Mouse (Mus musculus): ENCODE data around the gene Elmo2. TPM values are rescaled to one million over a fixed set of nuclear protein-coding genes. Genes with fewer than 3 reads are reported as not detected.

Elmo2 gene
- polyA plus RNA-seq, 1 experiment from 2014 or later, result 77.4 TPM

- ATAC-seq (ENCODE audit: insufficient number of reproducible peaks, low FRiP score, low TSS enrichment, low read depth), result no peak
- Histone ChIP-seq H3K9me3 (no peaks in the 10 kb centered on the region), H3K36me3 (no peaks in the 10 kb centered on the region; the same call in 1 of the 2 replicates), H3K4me1 (peaks cover 76% of the 10 kb centered on the region), H3K27ac (no peak overlapping the region), H3K9ac (no peak overlapping the region), H3K4me3 (no peak overlapping the region), H3K4me2 (no peak overlapping the region), H3K27me3 (no peaks in the 10 kb centered on the region)
- 83% methylated on average over 22 of the region's 22 CpGs for WGBS
Observed at GRCm38 (mm10) chr2:165321981-165322735, 4.1 kb downstream of the Elmo2 start.

- no peak overlapping the region for H3K4me3 ChIP-seq
- H3K27ac ChIP-seq, result peak overlapping the region; percentile 67
- no peak overlapping the region for H3K9ac ChIP-seq
- H3K4me1 ChIP-seq, result peaks cover 79% of the 10 kb centered on the region
- H3K9me3 ChIP-seq, result no peaks in the 10 kb centered on the region
- no peak for ATAC-seq (ENCODE audit: insufficient number of reproducible peaks, low FRiP score, low TSS enrichment, low read depth)
- 68% methylated on average over 8 of the region's 8 CpGs for WGBS
- peaks cover under 1% of the 10 kb centered on the region; the same call in 1 of the 2 replicates for H3K36me3 ChIP-seq
- no peak overlapping the region for H3K4me2 ChIP-seq
- H3K27me3 ChIP-seq, result no peaks in the 10 kb centered on the region
Observed at GRCm38 (mm10) chr2:165321381-165321888, 4.8 kb downstream of the Elmo2 start.

- Histone ChIP-seq H3K9me3 (no peaks in the 10 kb centered on the region), H3K4me2 (no peak overlapping the region), H3K36me3 (peaks cover 9% of the 10 kb centered on the region; the same call in 1 of the 2 replicates), H3K27ac (peak overlapping the region; percentile 67), H3K4me3 (no peak overlapping the region), H3K9ac (no peak overlapping the region), H3K27me3 (no peaks in the 10 kb centered on the region), H3K4me1 (peaks cover 78% of the 10 kb centered on the region)
- no peak for ATAC-seq (ENCODE audit: insufficient number of reproducible peaks, low FRiP score, low TSS enrichment, low read depth)
- 57% methylated on average over 12 of the region's 12 CpGs for WGBS
Observed at GRCm38 (mm10) chr2:165320531-165321150, 5.6 kb downstream of the Elmo2 start.

- peaks cover 67% of the 10 kb centered on the region for H3K4me1 ChIP-seq
- no peak overlapping the region for H3K4me3 ChIP-seq
- H3K9me3 ChIP-seq, result no peaks in the 10 kb centered on the region
- H3K27ac ChIP-seq, result no peak overlapping the region
- ATAC-seq (ENCODE audit: insufficient number of reproducible peaks, low FRiP score, low TSS enrichment, low read depth), result no peak
- no peaks in the 10 kb centered on the region for H3K27me3 ChIP-seq
- no peak overlapping the region for H3K9ac ChIP-seq
- H3K36me3 ChIP-seq, result peaks cover 20% of the 10 kb centered on the region
- WGBS, result 73% methylated on average over 4 of the region's 4 CpGs
- H3K4me2 ChIP-seq, result no peak overlapping the region
Observed at GRCm38 (mm10) chr2:165319503-165319902, 6.8 kb downstream of the Elmo2 start.

- H3K9me3 ChIP-seq, result no peaks in the 10 kb centered on the region
- H3K27ac ChIP-seq, result no peak overlapping the region
- H3K36me3 ChIP-seq, result peaks cover 26% of the 10 kb centered on the region
- ATAC-seq (ENCODE audit: insufficient number of reproducible peaks, low FRiP score, low TSS enrichment, low read depth), result no peak
- H3K27me3 ChIP-seq, result no peaks in the 10 kb centered on the region
- 80% methylated on average over 7 of the region's 7 CpGs for WGBS
- H3K4me3 ChIP-seq, result no peak overlapping the region
- H3K4me1 ChIP-seq, result peaks cover 61% of the 10 kb centered on the region
- no peak overlapping the region for H3K4me2 ChIP-seq
- no peak overlapping the region for H3K9ac ChIP-seq
Observed at GRCm38 (mm10) chr2:165318941-165319340, 7.3 kb downstream of the Elmo2 start.

- Histone ChIP-seq H3K4me1 (peaks cover 49% of the 10 kb centered on the region), H3K9ac (no peak overlapping the region), H3K4me3 (no peak overlapping the region), H3K4me2 (no peak overlapping the region), H3K36me3 (peaks cover 38% of the 10 kb centered on the region), H3K27me3 (no peaks in the 10 kb centered on the region), H3K9me3 (no peaks in the 10 kb centered on the region), H3K27ac (peak overlapping the region; percentile 39; the same call in 1 of the 2 replicates)
- WGBS, result 44% methylated on average over 16 of the region's 16 CpGs
- no peak for ATAC-seq (ENCODE audit: insufficient number of reproducible peaks, low FRiP score, low TSS enrichment, low read depth)
Observed at GRCm38 (mm10) chr2:165317621-165318263, 8.5 kb downstream of the Elmo2 start.

- Histone ChIP-seq H3K4me2 (no peak overlapping the region), H3K27ac (no peak overlapping the region), H3K9ac (no peak overlapping the region), H3K36me3 (peaks cover 43% of the 10 kb centered on the region), H3K9me3 (no peaks in the 10 kb centered on the region), H3K4me1 (peaks cover 45% of the 10 kb centered on the region), H3K4me3 (no peak overlapping the region), H3K27me3 (no peaks in the 10 kb centered on the region)
- ATAC-seq (ENCODE audit: insufficient number of reproducible peaks, low FRiP score, low TSS enrichment, low read depth), result 0 out of 2 replicates have a peak, but pooled peaks have one; percentile 42
- WGBS, result 33% methylated on average over 9 of the region's 9 CpGs
Observed at GRCm38 (mm10) chr2:165316837-165317473, 9.3 kb downstream of the Elmo2 start.

GRCm38 (mm10) chr2:165316204-165316603 is 10.1 kb downstream of the Elmo2 start:
- WGBS, result 66% methylated on average over 10 of the region's 10 CpGs
- H3K27ac ChIP-seq, result no peak overlapping the region
- H3K9ac ChIP-seq, result no peak overlapping the region

GRCm38 (mm10) chr2:165314197-165314596 is 12.1 kb downstream of the Elmo2 start:
- no peak for ATAC-seq (ENCODE audit: insufficient number of reproducible peaks, low FRiP score, low TSS enrichment, low read depth)
- Histone ChIP-seq H3K4me3 (no peak overlapping the region), H3K9ac (no peak overlapping the region), H3K36me3 (peaks cover 66% of the 10 kb centered on the region), H3K9me3 (no peaks in the 10 kb centered on the region), H3K27ac (no peak overlapping the region), H3K27me3 (no peaks in the 10 kb centered on the region), H3K4me1 (peaks cover 28% of the 10 kb centered on the region), H3K4me2 (no peak overlapping the region)
- 85% methylated on average over 8 of the region's 8 CpGs for WGBS

More at GRCm38 (mm10) chr2:165316204-165316603, 10.1 kb downstream of the Elmo2 start:
- H3K27me3 ChIP-seq, result no peaks in the 10 kb centered on the region
- ATAC-seq (ENCODE audit: insufficient number of reproducible peaks, low FRiP score, low TSS enrichment, low read depth), result no peak
- H3K9me3 ChIP-seq, result no peaks in the 10 kb centered on the region
- H3K36me3 ChIP-seq, result peaks cover 47% of the 10 kb centered on the region
- no peak overlapping the region for H3K4me2 ChIP-seq
- H3K4me1 ChIP-seq, result peaks cover 38% of the 10 kb centered on the region
- H3K4me3 ChIP-seq, result no peak overlapping the region

GRCm38 (mm10) chr2:165312381-165312780 is 13.9 kb downstream of the Elmo2 start:
- H3K9ac ChIP-seq, result no peak overlapping the region
- H3K36me3 ChIP-seq, result peaks cover 84% of the 10 kb centered on the region
- H3K4me1 ChIP-seq, result peaks cover 9% of the 10 kb centered on the region
- 74% methylated on average over 7 of the region's 7 CpGs for WGBS
- H3K4me2 ChIP-seq, result no peak overlapping the region
- no peak overlapping the region for H3K4me3 ChIP-seq
- H3K9me3 ChIP-seq, result no peaks in the 10 kb centered on the region
- H3K27me3 ChIP-seq, result no peaks in the 10 kb centered on the region
- no peak overlapping the region for H3K27ac ChIP-seq
- ATAC-seq (ENCODE audit: insufficient number of reproducible peaks, low FRiP score, low TSS enrichment, low read depth), result no peak

- no peak overlapping the region for H3K4me2 ChIP-seq
- peaks cover 92% of the 10 kb centered on the region for H3K36me3 ChIP-seq
- H3K27me3 ChIP-seq, result no peaks in the 10 kb centered on the region
- no peaks in the 10 kb centered on the region for H3K9me3 ChIP-seq
- H3K4me1 ChIP-seq, result peaks cover 1% of the 10 kb centered on the region
- H3K9ac ChIP-seq, result no peak overlapping the region
- 86% methylated on average over 12 of the region's 12 CpGs for WGBS
- no peak for ATAC-seq (ENCODE audit: insufficient number of reproducible peaks, low FRiP score, low TSS enrichment, low read depth)
- H3K27ac ChIP-seq, result no peak overlapping the region
- no peak overlapping the region for H3K4me3 ChIP-seq
Observed at GRCm38 (mm10) chr2:165311577-165311976, 14.7 kb downstream of the Elmo2 start.
